Mouse (Mus musculus) heart, embryonic 13.5 days (tissue): ENCODE data around the gene Larp4b. TPM values are rescaled to one million over a fixed set of nuclear protein-coding genes. Genes with fewer than 3 reads are reported as not detected.
"Not testable (repeated sequence)": the region's sequence is repeated elsewhere in the genome, so short reads cannot be mapped to it uniquely, and the experiment has no call there.

Source experiments
- ATAC-seq: fragments of 200-750 bp; cut with Nextera tagmentation; 2 replicates; pipeline ENCODE4 v1.8.0; 2017; ENCODE audit warnings: moderate TSS enrichment; ENCODE audit not compliant: insufficient number of reproducible peaks, low FRiP score, low TSS enrichment; ENCODE audit errors: extremely low read depth
- H3K27ac ChIP-seq: fragments of 300-500 bp; sonication (generic); replicated peaks from 2 replicates; pipeline ENCODE4 v1.5.1; 2015; ENCODE audit warnings: moderate library complexity, mild to moderate bottlenecking, inconsistent platforms
- H3K27me3 ChIP-seq: fragments of 300-500 bp; sonication (generic); replicated peaks from 2 replicates; pipeline ENCODE4 v1.6.1; 2015; ENCODE audit warnings: mild to moderate bottlenecking, inconsistent platforms
- H3K36me3 ChIP-seq: fragments of 300-500 bp; sonication (generic); 2 replicates; pipeline ENCODE4 v1.6.1; 2015; ENCODE audit warnings: mild to moderate bottlenecking, inconsistent platforms
- H3K4me1 ChIP-seq: fragments of 300-500 bp; sonication (generic); 2 replicates; pipeline ENCODE4 v1.6.1; 2015; ENCODE audit warnings: inconsistent platforms
- H3K4me2 ChIP-seq: fragments of 300-500 bp; sonication (generic); 2 replicates; pipeline ENCODE4 v1.6.1; 2015; ENCODE audit warnings: inconsistent platforms, mild to moderate bottlenecking, moderate library complexity
- H3K4me3 ChIP-seq: fragments of 300-500 bp; sonication (generic); 2 replicates; pipeline ENCODE4 v1.5.1; 2015; ENCODE audit warnings: moderate library complexity, mild to moderate bottlenecking, inconsistent platforms
- H3K9ac ChIP-seq: fragments of 300-500 bp; sonication (generic); 2 replicates; pipeline ENCODE4 v1.6.1; 2015; ENCODE audit warnings: inconsistent platforms, mild to moderate bottlenecking, moderate library complexity
- H3K9me3 ChIP-seq: fragments of 300-500 bp; sonication (generic); 2 replicates; pipeline ENCODE4 v1.6.1; 2016; ENCODE audit warnings: inconsistent platforms
- WGBS: fragments of 180-500 bp; shearing (Covaris S2); methylation state at CpG from one replicate; pipeline ENCODE4 v1.1.7; 2015; ENCODE audit warnings: mixed read lengths; 5-methylcytosine and 5-hydroxymethylcytosine counted together
- polyA plus RNA-seq: library from polyadenylated mRNA; unstranded; fragments of >200 nt; fragmentation: Nextera tagmentation; extraction: Ambion mirVana; gene quantifications from 2 replicates; pipeline ENCODE4 v1.2.1, GENCODE M21; 2015

Gene Larp4b
- 23.1 and 23.3 TPM in 2 replicates for polyA plus RNA-seq

- under 1% methylated on average over 67 of the region's 92 CpGs for WGBS
- H3K4me3 ChIP-seq, result peak within 1 kb of the TSS; percentile 99
- H3K4me1 ChIP-seq, result peaks cover 35% of the 10 kb centered on the region
- peak within 1 kb of the TSS; percentile 97 for H3K27ac ChIP-seq
- ATAC-seq, result peak; percentile 100
- peak within 1 kb of the TSS; percentile 75 for H3K4me2 ChIP-seq
- no peaks in the 10 kb centered on the region for H3K27me3 ChIP-seq
- H3K36me3 ChIP-seq, result no peaks in the 10 kb centered on the region
- peak within 1 kb of the TSS; percentile 98 for H3K9ac ChIP-seq
- no peaks in the 10 kb centered on the region for H3K9me3 ChIP-seq
These were observed at the start of gene Larp4b for GRCm38 (mm10) chr13:9093316-9094155. Gene Larp4b, plus strand, starts transcription at chr13:9093881.

GRCm38 (mm10) chr13:9044731-9045130 lies 49.0 kb upstream of the Larp4b start:
- Histone ChIP-seq H3K36me3 (no peaks in the 10 kb centered on the region), H3K4me2 (no peak overlapping the region), H3K9ac (no peak overlapping the region), H3K4me3 (no peak overlapping the region), H3K4me1 (0 out of 2 replicates have a peak, but pooled peaks cover 2% of the 10 kb centered on the region), H3K9me3 (no peaks in the 10 kb centered on the region), H3K27ac (no peak overlapping the region), H3K27me3 (no peaks in the 10 kb centered on the region)
- 93% methylated on average over 1 of the region's 1 CpGs for WGBS
- no peak for ATAC-seq

GRCm38 (mm10) chr13:9052049-9052691 lies 41.5 kb upstream of the Larp4b start:
- not testable (repeated sequence) for H3K27me3 ChIP-seq, H3K4me1 ChIP-seq, H3K9ac ChIP-seq, H3K9me3 ChIP-seq, H3K27ac ChIP-seq, H3K4me3 ChIP-seq, H3K36me3 ChIP-seq, H3K4me2 ChIP-seq, ATAC-seq
- 47% methylated on average over 10 of the region's 10 CpGs for WGBS

GRCm38 (mm10) chr13:9057277-9057676 lies 36.4 kb upstream of the Larp4b start:
- no peak overlapping the region for H3K4me2 ChIP-seq
- no peaks in the 10 kb centered on the region for H3K9me3 ChIP-seq
- no peaks in the 10 kb centered on the region for H3K27me3 ChIP-seq
- H3K36me3 ChIP-seq, result no peaks in the 10 kb centered on the region
- ATAC-seq, result no peak
- no peak overlapping the region for H3K9ac ChIP-seq
- 39% methylated on average over 1 of the region's 1 CpGs for WGBS
- H3K4me3 ChIP-seq, result no peak overlapping the region
- peaks cover 11% of the 10 kb centered on the region for H3K4me1 ChIP-seq
- no peak overlapping the region for H3K27ac ChIP-seq

GRCm38 (mm10) chr13:9058706-9059105 lies 35.0 kb upstream of the Larp4b start:
- Histone ChIP-seq H3K9me3 (no peaks in the 10 kb centered on the region), H3K27ac (no peak overlapping the region), H3K36me3 (no peaks in the 10 kb centered on the region), H3K4me2 (no peak overlapping the region), H3K27me3 (no peaks in the 10 kb centered on the region), H3K4me3 (no peak overlapping the region), H3K4me1 (peaks cover 11% of the 10 kb centered on the region), H3K9ac (no peak overlapping the region)
- no peak for ATAC-seq
- 83% methylated on average over 4 of the region's 4 CpGs for WGBS

- peak overlapping the region; percentile 24 for H3K4me2 ChIP-seq
- no peak overlapping the region for H3K4me3 ChIP-seq
- WGBS, result 26% methylated on average over 4 of the region's 4 CpGs
- H3K27ac ChIP-seq, result no peak overlapping the region
- H3K36me3 ChIP-seq, result no peaks in the 10 kb centered on the region
- no peaks in the 10 kb centered on the region for H3K27me3 ChIP-seq
- no peak for ATAC-seq
- H3K4me1 ChIP-seq, result peaks cover 15% of the 10 kb centered on the region
- H3K9ac ChIP-seq, result no peak overlapping the region
- H3K9me3 ChIP-seq, result no peaks in the 10 kb centered on the region
These were observed 32.3 kb upstream of the Larp4b start for GRCm38 (mm10) chr13:9061394-9061793.

GRCm38 (mm10) chr13:9064196-9064595 lies 29.5 kb upstream of the Larp4b start:
- Histone ChIP-seq H3K9me3 (no peaks in the 10 kb centered on the region), H3K27me3 (no peaks in the 10 kb centered on the region), H3K4me2 (no peak overlapping the region), H3K4me1 (peaks cover 12% of the 10 kb centered on the region), H3K4me3 (no peak overlapping the region), H3K9ac (no peak overlapping the region), H3K36me3 (no peaks in the 10 kb centered on the region), H3K27ac (no peak overlapping the region)
- no peak for ATAC-seq
- WGBS, result 72% methylated on average over 2 of the region's 2 CpGs

GRCm38 (mm10) chr13:9066107-9066506 lies 27.6 kb upstream of the Larp4b start:
- Histone ChIP-seq H3K4me1 (peaks cover 12% of the 10 kb centered on the region), H3K36me3 (no peaks in the 10 kb centered on the region), H3K9ac (no peak overlapping the region), H3K4me2 (no peak overlapping the region), H3K9me3 (no peaks in the 10 kb centered on the region), H3K27me3 (no peaks in the 10 kb centered on the region), H3K27ac (no peak overlapping the region), H3K4me3 (no peak overlapping the region)
- no peak for ATAC-seq
- 63% methylated on average over 5 of the region's 5 CpGs for WGBS

- ATAC-seq, result no peak
- no peak overlapping the region for H3K27ac ChIP-seq
- no peaks in the 10 kb centered on the region for H3K36me3 ChIP-seq
- no peak overlapping the region for H3K9ac ChIP-seq
- H3K4me2 ChIP-seq, result no peak overlapping the region
- no peaks in the 10 kb centered on the region for H3K9me3 ChIP-seq
- 0 out of 2 replicates have a peak, but pooled peaks cover under 1% of the 10 kb centered on the region for H3K4me1 ChIP-seq
- H3K27me3 ChIP-seq, result no peaks in the 10 kb centered on the region
- 73% methylated on average over 9 of the region's 9 CpGs for WGBS
- no peak overlapping the region for H3K4me3 ChIP-seq
These were observed 22.7 kb upstream of the Larp4b start for GRCm38 (mm10) chr13:9071008-9071407.

- no peak for ATAC-seq
- Histone ChIP-seq H3K36me3 (no peaks in the 10 kb centered on the region), H3K27ac (no peak overlapping the region), H3K4me2 (no peak overlapping the region), H3K9ac (no peak overlapping the region), H3K4me3 (no peak overlapping the region), H3K9me3 (no peaks in the 10 kb centered on the region), H3K27me3 (no peaks in the 10 kb centered on the region), H3K4me1 (no peaks in the 10 kb centered on the region)
- WGBS, result 66% methylated on average over 4 of the region's 4 CpGs
These were observed 19.9 kb upstream of the Larp4b start for GRCm38 (mm10) chr13:9073818-9074217.

- 69% methylated on average over 7 of the region's 7 CpGs for WGBS
- Histone ChIP-seq H3K4me2 (no peak overlapping the region), H3K9me3 (no peaks in the 10 kb centered on the region), H3K9ac (no peak overlapping the region), H3K27ac (no peak overlapping the region), H3K36me3 (no peaks in the 10 kb centered on the region), H3K4me1 (no peaks in the 10 kb centered on the region), H3K27me3 (no peaks in the 10 kb centered on the region), H3K4me3 (no peak overlapping the region)
- no peak for ATAC-seq
These were observed 17.7 kb upstream of the Larp4b start for GRCm38 (mm10) chr13:9075825-9076592.
